Mouse (Mus musculus) urinary bladder, postnatal 0 days (tissue): ENCODE results near the gene Ppp1r13b. TPM values are rescaled to one million over a fixed set of nuclear protein-coding genes. Genes with fewer than 3 reads are reported as not detected.

Experiments
- polyA plus RNA-seq: library from polyadenylated mRNA; unstranded; fragments of >200 nt; fragmentation: Nextera tagmentation; extraction: Ambion mirVana; gene quantifications from 2 replicates; pipeline ENCODE4 v1.2.1, GENCODE M21; 2015

Gene Ppp1r13b
- polyA plus RNA-seq = 13.7 and 16.1 TPM in 2 replicates

DNA sequence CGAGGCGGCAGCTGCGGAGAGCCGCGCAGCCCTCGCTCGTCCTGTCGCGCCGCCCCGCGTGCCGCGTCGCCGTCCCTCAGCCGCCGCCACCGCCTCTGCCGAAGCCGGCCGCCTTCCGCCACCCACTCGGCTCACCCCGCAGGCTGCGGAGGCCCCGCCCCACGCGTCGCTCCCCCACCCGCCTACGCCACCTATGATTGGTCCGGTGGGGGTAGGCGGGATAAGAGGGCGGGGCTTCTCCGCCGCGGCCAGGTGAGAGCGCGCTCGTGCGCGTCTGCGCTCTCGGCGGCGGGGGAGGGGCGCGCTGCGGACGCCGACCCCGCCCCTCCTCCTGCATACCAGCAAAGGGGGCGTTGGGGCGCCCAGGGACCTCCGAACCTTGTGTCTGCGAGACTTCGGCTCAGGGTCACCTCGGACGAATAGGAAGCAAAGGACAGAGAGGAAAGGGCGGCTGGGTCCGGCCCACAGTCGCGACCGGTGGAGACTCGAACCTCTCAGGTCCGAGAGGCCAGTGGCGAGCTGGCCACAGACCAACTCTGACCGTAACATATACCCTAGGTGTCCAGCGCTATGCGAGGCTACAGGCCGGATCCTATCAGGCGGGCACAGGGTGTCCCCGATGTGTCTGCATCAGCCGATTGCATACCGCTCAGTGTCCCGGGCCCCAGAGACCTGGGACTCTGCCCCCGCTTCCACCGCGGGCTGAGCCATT lies at the start of gene Ppp1r13b:
Ppp1r13b (minus strand) TSS at position 141 of the 712 bp plus-strand sequence.

GRCm38 (mm10) chr12:111813766-111814617 lies 93.9 kb downstream of the Ppp1r13b start, which contains the start of the genes Xrcc3 and Zfyve21:
Gene Xrcc3, minus strand, starts transcription at chr12:111813873.
Gene Zfyve21, plus strand, starts transcription at chr12:111814170.

Other genes starting within 250 kb of the Ppp1r13b start
- 2,312 and 2,495 TPM in 2 replicates for gene Ckb, start 235.8 kb downstream of the Ppp1r13b start, polyA plus RNA-seq
- gene Trmt61a, start 230.0 kb downstream of the Ppp1r13b start, polyA plus RNA-seq = 13.8 and 14.8 TPM in 2 replicates
- gene Bag5, start 194.9 kb downstream of the Ppp1r13b start, polyA plus RNA-seq = 41.5 and 46.1 TPM in 2 replicates
- gene Apopt1, start 194.8 kb downstream of the Ppp1r13b start, polyA plus RNA-seq = 45.0 and 45.7 TPM in 2 replicates
- 89.8 and 108 TPM in 2 replicates for gene Klc1, start 149.3 kb downstream of the Ppp1r13b start, polyA plus RNA-seq
- gene Xrcc3, start 94.2 kb downstream of the Ppp1r13b start, polyA plus RNA-seq = 2.9 and 3.4 TPM in 2 replicates
- 79.9 and 81.4 TPM in 2 replicates for gene Zfyve21, start 93.9 kb downstream of the Ppp1r13b start, polyA plus RNA-seq
- gene Atp5mpl, start 58.9 kb upstream of the Ppp1r13b start, polyA plus RNA-seq = 844 and 853 TPM in 2 replicates
- gene Tdrd9, start 63.4 kb upstream of the Ppp1r13b start, polyA plus RNA-seq = not detected in 2 replicates
- not detected in 2 replicates for gene Rd3l, start 73.2 kb upstream of the Ppp1r13b start, polyA plus RNA-seq
- 0.36 and 0.81 TPM in 2 replicates for gene Aspg, start 198.6 kb upstream of the Ppp1r13b start, polyA plus RNA-seq
- 1.6 and 2.5 TPM in 2 replicates for gene Kif26a, start 238.1 kb upstream of the Ppp1r13b start, polyA plus RNA-seq